Comparison of ENCODE assay signal across 20 mouse cellular contexts in the genomic region with DNA sequence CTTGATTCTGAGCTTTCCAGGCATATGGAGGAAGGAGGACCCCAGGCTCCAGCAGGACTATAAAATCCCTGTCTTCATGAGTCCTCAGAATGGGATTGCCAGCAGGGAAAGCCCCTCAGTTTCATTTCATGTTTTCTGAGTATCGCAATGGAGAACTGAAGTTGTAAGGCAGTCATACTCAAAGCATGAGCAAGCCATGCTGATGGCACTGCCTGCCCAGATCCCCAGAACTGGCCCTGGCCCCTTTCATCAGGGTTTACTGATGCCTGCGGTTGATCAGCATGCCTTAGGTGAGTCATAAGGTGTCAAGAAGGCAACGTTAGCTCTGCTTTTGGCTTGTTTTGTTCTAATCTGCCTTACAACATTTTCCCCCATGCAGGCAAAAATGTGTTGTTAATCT. TPM values are rescaled to one million over a fixed set of nuclear protein-coding genes. Genes with fewer than 3 reads are reported as not detected.
DNase-seq lines count a peak whose midpoint lies in the region; ATAC-seq and TF ChIP-seq lines count a peak whose summit lies in the region.
"Had no signal": no experiment of that assay in that cellular context is flagged by ENCODE, and none has a peak within 500 bp of the region (broad histone marks: within the 10 kb centered on the region; RNA-seq: fewer than 3 reads in every experiment).

No protein-coding gene starts in this region.

- DNase-seq in urinary bladder, adult 18-20 months (ENCODE audit: low spot score in 2 of 2): peak; percentile 10 to 45
- no peak for DNase-seq in urinary bladder, postnatal 10 days (ENCODE audit: low spot score)
- peak; percentile 35 for DNase-seq in CD4-positive, CD25-positive, alpha-beta regulatory T cell, adult 2 months (ENCODE audit: low read depth, low spot score)
- peak; percentile 77 for DNase-seq in splenic B cell, adult 2 months (ENCODE audit: low read depth, low spot score)
- DNase-seq in ovary, adult 18-20 months (ENCODE audit: low spot score): no peak
- DNase-seq: cerebellum, adult 9-11 months; gastrocnemius, postnatal 25 days; heart, postnatal 10 days; liver, embryonic 13.5 days; thymus, postnatal 25 days had no signal

- no peaks in the 10 kb centered on the region for H3K9me3 ChIP-seq in intestine, postnatal 0 days (ENCODE audit: control insufficient read depth)
- H3K9me3 ChIP-seq: heart, embryonic 10.5 days; hindbrain, embryonic 13.5 days; limb, embryonic 12.5 days; liver, embryonic 13.5 days had no signal

- no peak overlapping the region for H3K9ac ChIP-seq in intestine, postnatal 0 days (ENCODE audit: low read depth, low read length)
- H3K9ac ChIP-seq: forebrain, embryonic 13.5 days; hindbrain, embryonic 13.5 days; limb, embryonic 12.5 days; liver, embryonic 13.5 days had no signal

- H3K36me3 ChIP-seq in splenic B cell, adult 2 months (ENCODE audit: control insufficient read depth, insufficient read depth, low read length, poor library complexity, severe bottlenecking): no peaks in the 10 kb centered on the region
- no peaks in the 10 kb centered on the region for H3K36me3 ChIP-seq in intestine, postnatal 0 days (ENCODE audit: control insufficient read depth, insufficient read depth)
- H3K36me3 ChIP-seq: heart, embryonic 10.5 days; hindbrain, embryonic 13.5 days; limb, embryonic 12.5 days; liver, embryonic 13.5 days had no signal

- no peak overlapping the region for H3K4me2 ChIP-seq in intestine, postnatal 0 days (replicated peaks; ENCODE audit: low read depth)
- H3K4me2 ChIP-seq: forebrain, embryonic 13.5 days; hindbrain, embryonic 13.5 days; limb, embryonic 12.5 days; liver, embryonic 13.5 days had no signal

- no peaks in the 10 kb centered on the region for H3K4me1 ChIP-seq in intestine, postnatal 0 days (replicated peaks; ENCODE audit: control insufficient read depth, insufficient read depth, low read length)
- H3K4me1 ChIP-seq: heart, embryonic 10.5 days; hindbrain, embryonic 13.5 days; limb, embryonic 12.5 days; liver, embryonic 13.5 days had no signal

- no peak overlapping the region for H3K4me3 ChIP-seq in intestine, postnatal 0 days (ENCODE audit: low read depth, low read length)
- H3K4me3 ChIP-seq: forebrain, embryonic 13.5 days; heart, embryonic 10.5 days; hindbrain, embryonic 13.5 days; limb, embryonic 12.5 days; liver, embryonic 13.5 days; megakaryocyte, embryonic 14.5 days had no signal

- WGBS in intestine, postnatal 0 days: 76% methylated on average over 3 of the region's 3 CpGs

- no peaks in the 10 kb centered on the region for H3K27me3 ChIP-seq in splenic B cell, adult 2 months (ENCODE audit: control insufficient read depth, insufficient read depth, low read length, poor library complexity, severe bottlenecking)
- no peaks in the 10 kb centered on the region for H3K27me3 ChIP-seq in intestine, postnatal 0 days (replicated peaks; ENCODE audit: control insufficient read depth, insufficient read depth, low read length)
- H3K27me3 ChIP-seq: forebrain, embryonic 13.5 days; hindbrain, embryonic 13.5 days; limb, embryonic 12.5 days; liver, embryonic 13.5 days; megakaryocyte, embryonic 14.5 days had no signal

- H3K27ac ChIP-seq in intestine, postnatal 0 days (ENCODE audit: low read depth, low read length): no peak overlapping the region
- H3K27ac ChIP-seq: forebrain, embryonic 13.5 days; heart, embryonic 10.5 days; hindbrain, embryonic 13.5 days; kidney, postnatal 0 days; limb, embryonic 12.5 days; liver, embryonic 13.5 days; stomach, postnatal 0 days had no signal

- ATAC-seq in granulocyte monocyte progenitor cell, adult 5-6 weeks (replicated peaks; ENCODE audit: poor library complexity, severe bottlenecking): peak; percentile 77
- ATAC-seq in intestine, postnatal 0 days: no peak
- ATAC-seq: forebrain, embryonic 13.5 days; intestine, embryonic 16.5 days had no signal

- TF ChIP-seq CTCF in intestine, postnatal 0 days (IDR thresholded peaks at IDR 0.05; ENCODE audit: low read depth): no peak

RNA-seq across cellular contexts. Expression of gene Socs2, which starts 45.0 kb away (rescaled TPM):
- total RNA-seq in granulocyte monocyte progenitor cell, adult 5-6 weeks (2014; fragmentation: Nextera tagmentation): not detected in 2 replicates
- not detected in 2 replicates for total RNA-seq in granulocyte monocyte progenitor cell, adult 5-6 weeks (2017)
- polyA plus RNA-seq in intestine, postnatal 0 days (2015; fragmentation: Nextera tagmentation; extraction: Ambion mirVana): 158 and 160 TPM in 2 replicates

RNA-seq across cellular contexts. Expression of gene Cradd, which starts 48.0 kb away (rescaled TPM):
- total RNA-seq in granulocyte monocyte progenitor cell, adult 5-6 weeks (2014; fragmentation: Nextera tagmentation): 15.0 and 15.5 TPM in 2 replicates
- total RNA-seq in granulocyte monocyte progenitor cell, adult 5-6 weeks (2017): 3.3 and 5.3 TPM in 2 replicates
- 11.9 and 12.5 TPM in 2 replicates for polyA plus RNA-seq in intestine, postnatal 0 days (2015; fragmentation: Nextera tagmentation; extraction: Ambion mirVana)

Comparison
In these comparisons a context has a peak if more than half of its experiments do, and no peak if none do; other contexts are left out.
1. DNase-seq: peak in urinary bladder, adult 18-20 months (2 of 2), CD4-positive, CD25-positive, alpha-beta regulatory T cell, adult 2 months (single experiment) and splenic B cell, adult 2 months (single experiment); none in urinary bladder, postnatal 10 days (single experiment) and ovary, adult 18-20 months (single experiment).